Mouse (Mus musculus) brain, embryonic 14.5 days (tissue): ENCODE data around the gene Efs.

ENCODE experiments used
- CTCF ChIP-seq: fragments of 200-500 bp; IDR thresholded peaks from 2 replicates; pipeline ENCODE4 v1.5.1; 2012; ENCODE audit warnings: inconsistent platforms, mild to moderate bottlenecking, moderate library complexity, borderline replicate concordance; ENCODE audit not compliant: insufficient read depth, insufficient read length; ENCODE audit errors: extremely low read depth
- POLR2A ChIP-seq: fragments of 200-500 bp; IDR thresholded peaks from 2 replicates; pipeline ENCODE4 v1.6.1; 2012; ENCODE audit warnings: mild to moderate bottlenecking, inconsistent platforms, borderline replicate concordance; ENCODE audit not compliant: poor library complexity, insufficient read depth, insufficient read length, severe bottlenecking; ENCODE audit errors: extremely low read depth

DNA sequence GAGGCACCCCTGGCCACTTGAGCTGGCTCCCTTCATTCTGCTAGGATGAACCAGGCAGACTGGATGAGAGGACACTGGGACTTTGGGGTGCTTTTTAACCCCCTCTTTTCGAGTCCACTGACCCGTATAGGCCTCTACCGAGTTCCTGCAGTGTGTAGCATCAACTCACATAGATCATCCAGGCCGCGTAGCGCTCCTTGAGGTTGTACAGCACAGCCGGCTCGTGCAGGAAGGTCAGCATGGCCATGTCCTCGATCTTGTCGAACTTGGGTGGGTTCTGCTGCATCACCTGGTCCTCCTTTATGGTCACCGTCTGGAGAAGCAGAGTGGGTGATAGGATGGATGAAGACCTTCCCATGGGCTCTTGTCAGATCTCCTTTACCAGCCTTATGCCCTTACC lies 37.8 kb upstream of the Efs start:
- TF ChIP-seq POLR2A (no peak), CTCF (no peak)
